Mouse (Mus musculus) cortical plate, adult 2 months (tissue): ENCODE measurements at regions not wholly inside any gene's neighbourhood (a gene's known extent, or its start where the extent isn't known, plus 50 kb on each side); places are given as distances from the start of the nearest gene placed in this dataset.

Experiments
- H3K27ac ChIP-seq: fragments of 200-500 bp; 2 replicates; pipeline ENCODE4 v1.5.1; 2012; ENCODE audit warnings: low read length, control low read depth, inconsistent platforms; ENCODE audit not compliant: insufficient read depth
- H3K4me1 ChIP-seq: fragments of 200-500 bp; 2 replicates; pipeline ENCODE4 v1.6.1; 2011; ENCODE audit warnings: low read length; ENCODE audit not compliant: control insufficient read depth, insufficient read depth
- H3K4me3 ChIP-seq: fragments of 200-500 bp; 2 replicates; pipeline ENCODE4 v1.5.1; 2011; ENCODE audit warnings: mild to moderate bottlenecking, low read length, control low read depth; ENCODE audit not compliant: insufficient read depth
- CTCF ChIP-seq: fragments of 200-500 bp; IDR thresholded peaks from 2 replicates; pipeline ENCODE4 v1.5.1; 2011; ENCODE audit warnings: mild to moderate bottlenecking, control low read depth, low read length; ENCODE audit not compliant: insufficient read depth; ENCODE audit errors: extremely low read depth
- POLR2A ChIP-seq: fragments of 200-500 bp; IDR thresholded peaks from 2 replicates; pipeline ENCODE4 v1.6.1; 2011; ENCODE audit warnings: mild to moderate bottlenecking, low read length, control low read depth; ENCODE audit not compliant: insufficient read depth; ENCODE audit errors: extremely low read depth

- TF ChIP-seq CTCF, result no peak
- no peak for TF ChIP-seq POLR2A
- Histone ChIP-seq H3K4me1 (no peaks in the 10 kb centered on the region), H3K4me3 (no peak overlapping the region), H3K27ac (no peak overlapping the region)
Measured at GRCm38 (mm10) chr4:140403128-140403527, 156.5 kb upstream of the Igsf21 start.

- TF ChIP-seq POLR2A, result no peak
- TF ChIP-seq CTCF, result no peak
- Histone ChIP-seq H3K4me3 (no peak overlapping the region), H3K27ac (no peak overlapping the region), H3K4me1 (no peaks in the 10 kb centered on the region)
Measured at GRCm38 (mm10) chr4:140402319-140402718, 155.7 kb upstream of the Igsf21 start.

GRCm38 (mm10) chr4:140401632-140402031 lies 155.0 kb upstream of the Igsf21 start:
- Histone ChIP-seq H3K4me1 (no peaks in the 10 kb centered on the region), H3K4me3 (no peak overlapping the region), H3K27ac (no peak overlapping the region)
- TF ChIP-seq CTCF, result no peak
- TF ChIP-seq POLR2A, result no peak

- Histone ChIP-seq H3K27ac (no peak overlapping the region), H3K4me1 (no peaks in the 10 kb centered on the region), H3K4me3 (no peak overlapping the region)
- no peak for TF ChIP-seq CTCF
- TF ChIP-seq POLR2A, result no peak
Measured at GRCm38 (mm10) chr4:140396548-140396947, 150.0 kb upstream of the Igsf21 start.

GRCm38 (mm10) chr4:140392290-140392689 lies 145.7 kb upstream of the Igsf21 start:
- no peak overlapping the region for H3K4me3 ChIP-seq
- no peak for TF ChIP-seq CTCF
- no peak for TF ChIP-seq POLR2A
- H3K4me1 ChIP-seq, result no peaks in the 10 kb centered on the region
- H3K27ac ChIP-seq, result no peak overlapping the region

GRCm38 (mm10) chr4:140390684-140391234 lies 144.2 kb upstream of the Igsf21 start:
- H3K27ac ChIP-seq, result no peak overlapping the region
- H3K4me3 ChIP-seq, result no peak overlapping the region
- no peaks in the 10 kb centered on the region for H3K4me1 ChIP-seq
- TF ChIP-seq CTCF, result no peak
- no peak for TF ChIP-seq POLR2A

GRCm38 (mm10) chr4:140385686-140386085 lies 139.1 kb upstream of the Igsf21 start:
- no peak overlapping the region for H3K27ac ChIP-seq
- TF ChIP-seq POLR2A (no peak), CTCF (no peak)
- H3K4me3 ChIP-seq, result no peak overlapping the region
- H3K4me1 ChIP-seq, result peaks cover 2% of the 10 kb centered on the region; the same call in 1 of the 2 replicates

- H3K27ac ChIP-seq, result no peak overlapping the region
- peaks cover 2% of the 10 kb centered on the region; the same call in 1 of the 2 replicates for H3K4me1 ChIP-seq
- H3K4me3 ChIP-seq, result no peak overlapping the region
- TF ChIP-seq CTCF (no peak), POLR2A (no peak)
Measured at GRCm38 (mm10) chr4:140385226-140385625, 138.6 kb upstream of the Igsf21 start.

GRCm38 (mm10) chr4:140383596-140383995 lies 137.0 kb upstream of the Igsf21 start:
- no peak overlapping the region for H3K27ac ChIP-seq
- H3K4me1 ChIP-seq, result peaks cover 2% of the 10 kb centered on the region; the same call in 1 of the 2 replicates
- no peak for TF ChIP-seq CTCF
- TF ChIP-seq POLR2A, result no peak
- H3K4me3 ChIP-seq, result no peak overlapping the region

GRCm38 (mm10) chr4:140380733-140381132 lies 134.1 kb upstream of the Igsf21 start:
- no peak overlapping the region for H3K27ac ChIP-seq
- no peak overlapping the region for H3K4me3 ChIP-seq
- peaks cover 2% of the 10 kb centered on the region; the same call in 1 of the 2 replicates for H3K4me1 ChIP-seq
- TF ChIP-seq CTCF, result no peak
- no peak for TF ChIP-seq POLR2A
